Mouse (Mus musculus) midbrain, embryonic 11.5 days (tissue): ENCODE data around the gene Pi4k2a. TPM values are rescaled to one million over a fixed set of nuclear protein-coding genes. Genes with fewer than 3 reads are reported as not detected.
"Not testable (repeated sequence)": the region's sequence is repeated elsewhere in the genome, so short reads cannot be mapped to it uniquely, and the experiment has no call there.

Source experiments
- ATAC-seq: fragments of 200-750 bp; cut with Nextera tagmentation; 2 replicates; pipeline ENCODE4 v1.8.0; 2017; ENCODE audit warnings: moderate TSS enrichment, moderate library complexity; ENCODE audit not compliant: low FRiP score
- DNase-seq: peaks from one replicate; pipeline ENCODE4 v3.0.0; 2015; ENCODE audit warnings: low spot score; ENCODE audit errors: missing footprints
- H3K27ac ChIP-seq: fragments of 300-500 bp; sonication (generic); 2 replicates; pipeline ENCODE4 v1.5.1; 2014; ENCODE audit warnings: low read depth, low read length
- H3K27me3 ChIP-seq: fragments of 300-500 bp; sonication (generic); 2 replicates; pipeline ENCODE4 v1.6.1; 2014; ENCODE audit warnings: mild to moderate bottlenecking, low read length, moderate library complexity, mixed read lengths; ENCODE audit not compliant: control insufficient read depth, insufficient read depth
- H3K36me3 ChIP-seq: fragments of 300-500 bp; sonication (generic); 2 replicates; pipeline ENCODE4 v1.6.1; 2014; ENCODE audit warnings: mild to moderate bottlenecking, low read length, moderate library complexity, mixed read lengths; ENCODE audit not compliant: control insufficient read depth, insufficient read depth
- H3K4me1 ChIP-seq: fragments of 300-500 bp; sonication (generic); 2 replicates; pipeline ENCODE4 v1.6.1; 2014; ENCODE audit warnings: low read length; ENCODE audit not compliant: control insufficient read depth, insufficient read depth
- H3K4me2 ChIP-seq: fragments of 300-500 bp; sonication (generic); 2 replicates; pipeline ENCODE4 v1.6.1; 2014; ENCODE audit warnings: mild to moderate bottlenecking, moderate library complexity
- H3K4me3 ChIP-seq: fragments of 300-500 bp; sonication (generic); 2 replicates; pipeline ENCODE4 v1.5.1; 2014; ENCODE audit warnings: low read depth, low read length
- H3K9ac ChIP-seq: fragments of 300-500 bp; sonication (generic); 2 replicates; pipeline ENCODE4 v1.6.1; 2014; ENCODE audit warnings: low read length
- H3K9me3 ChIP-seq: fragments of 300-500 bp; sonication (generic); 2 replicates; pipeline ENCODE4 v1.6.1; 2016; ENCODE audit warnings: low read length; ENCODE audit not compliant: control insufficient read depth
- WGBS: fragments of 180-500 bp; shearing (Covaris S2); extraction: QIAGEN DNeasy Blood & Tissue Kit; methylation state at CpG from one replicate; pipeline ENCODE4 v1.1.7; 2014; 5-methylcytosine and 5-hydroxymethylcytosine counted together
- polyA plus RNA-seq: library from polyadenylated mRNA; unstranded; fragments of >200 nt; fragmentation: Nextera tagmentation; extraction: Ambion mirVana; gene quantifications from 2 replicates; pipeline ENCODE4 v1.2.1, GENCODE M21; 2014

The Pi4k2a gene
- polyA plus RNA-seq, 1 experiment from 2014 or later = 22.1 TPM

- Histone ChIP-seq H3K27ac (no peak overlapping the region), H3K4me3 (no peak overlapping the region), H3K4me2 (no peak overlapping the region), H3K4me1 (no peaks in the 10 kb centered on the region), H3K36me3 (peaks cover 8% of the 10 kb centered on the region; the same call in 1 of the 2 replicates), H3K27me3 (no peaks in the 10 kb centered on the region), H3K9me3 (no peaks in the 10 kb centered on the region), H3K9ac (no peak overlapping the region)
- no peak for ATAC-seq
- peak; percentile 60 for DNase-seq
- WGBS = 89% methylated on average over 16 of the region's 16 CpGs
These were observed 14.3 kb upstream of the Pi4k2a start for GRCm38 (mm10) chr19:42075992-42076391.

- Histone ChIP-seq H3K27me3 (no peaks in the 10 kb centered on the region), H3K27ac (no peak overlapping the region), H3K4me2 (no peak overlapping the region), H3K36me3 (peaks cover 8% of the 10 kb centered on the region; the same call in 1 of the 2 replicates), H3K9ac (no peak overlapping the region), H3K4me3 (no peak overlapping the region), H3K4me1 (no peaks in the 10 kb centered on the region), H3K9me3 (no peaks in the 10 kb centered on the region)
- no peak for DNase-seq
- 94% methylated on average over 8 of the region's 8 CpGs for WGBS
- no peak for ATAC-seq
These were observed 11.7 kb upstream of the Pi4k2a start for GRCm38 (mm10) chr19:42078566-42078965.

- DNase-seq = no peak
- peaks cover 8% of the 10 kb centered on the region; the same call in 1 of the 2 replicates for H3K36me3 ChIP-seq
- no peaks in the 10 kb centered on the region for H3K27me3 ChIP-seq
- no peak overlapping the region for H3K4me2 ChIP-seq
- H3K9me3 ChIP-seq = no peaks in the 10 kb centered on the region
- no peak overlapping the region for H3K4me3 ChIP-seq
- WGBS = 94% methylated on average over 12 of the region's 12 CpGs
- no peak overlapping the region for H3K9ac ChIP-seq
- no peaks in the 10 kb centered on the region for H3K4me1 ChIP-seq
- ATAC-seq = no peak
- H3K27ac ChIP-seq = no peak overlapping the region
These were observed 11.3 kb upstream of the Pi4k2a start for GRCm38 (mm10) chr19:42079006-42079405.

GRCm38 (mm10) chr19:42079950-42080349, 10.3 kb upstream of the Pi4k2a start:
- no peak for ATAC-seq
- H3K36me3 ChIP-seq = peaks cover 8% of the 10 kb centered on the region; the same call in 1 of the 2 replicates
- no peaks in the 10 kb centered on the region for H3K4me1 ChIP-seq

GRCm38 (mm10) chr19:42080469-42080868, 9.8 kb upstream of the Pi4k2a start:
- no peak overlapping the region for H3K9ac ChIP-seq
- no peaks in the 10 kb centered on the region for H3K27me3 ChIP-seq
- no peak overlapping the region for H3K4me2 ChIP-seq
- ATAC-seq = no peak
- H3K4me1 ChIP-seq = peaks cover 1% of the 10 kb centered on the region; the same call in 1 of the 2 replicates
- no peaks in the 10 kb centered on the region for H3K9me3 ChIP-seq
- peaks cover 6% of the 10 kb centered on the region; the same call in 1 of the 2 replicates for H3K36me3 ChIP-seq
- 80% methylated on average over 11 of the region's 11 CpGs for WGBS
- no peak overlapping the region for H3K27ac ChIP-seq
- DNase-seq = no peak
- no peak overlapping the region for H3K4me3 ChIP-seq

More at GRCm38 (mm10) chr19:42079950-42080349, 10.3 kb upstream of the Pi4k2a start:
- no peak for DNase-seq
- Histone ChIP-seq H3K9ac (no peak overlapping the region), H3K27ac (no peak overlapping the region), H3K4me3 (no peak overlapping the region), H3K4me2 (no peak overlapping the region), H3K9me3 (no peaks in the 10 kb centered on the region), H3K27me3 (no peaks in the 10 kb centered on the region)
- 76% methylated on average over 5 of the region's 5 CpGs for WGBS

- H3K4me1 ChIP-seq, H3K4me2 ChIP-seq, H3K4me3 ChIP-seq, ATAC-seq, H3K36me3 ChIP-seq, H3K9me3 ChIP-seq, H3K27ac ChIP-seq, H3K27me3 ChIP-seq, H3K9ac ChIP-seq, DNase-seq: not testable (repeated sequence)
- WGBS = 92% methylated on average over 5 of the region's 5 CpGs
These were observed 8.7 kb upstream of the Pi4k2a start for GRCm38 (mm10) chr19:42081613-42082012.

GRCm38 (mm10) chr19:42085690-42086089, 4.6 kb upstream of the Pi4k2a start:
- Histone ChIP-seq H3K4me2 (peak overlapping the region; percentile 90), H3K4me3 (peak overlapping the region; percentile 74), H3K36me3 (no peaks in the 10 kb centered on the region), H3K27me3 (no peaks in the 10 kb centered on the region), H3K27ac (peak overlapping the region; percentile 45; the same call in 1 of the 2 replicates), H3K9me3 (no peaks in the 10 kb centered on the region), H3K9ac (peak overlapping the region; percentile 85), H3K4me1 (peaks cover 7% of the 10 kb centered on the region; the same call in 1 of the 2 replicates)
- 5% methylated on average over 10 of the region's 10 CpGs for WGBS
- peak; percentile 86 for DNase-seq
- no peak for ATAC-seq

GRCm38 (mm10) chr19:42086166-42086565, 4.1 kb upstream of the Pi4k2a start, which contains the start of gene Morn4:
Gene Morn4, minus strand, starts transcription at chr19:42086357.
- ATAC-seq = peak; percentile 89
- DNase-seq = peak; percentile 99
- peak within 1 kb of the TSS; percentile 74 for H3K4me3 ChIP-seq
- peak within 1 kb of the TSS; percentile 85 for H3K9ac ChIP-seq
- H3K4me1 ChIP-seq = peaks cover 8% of the 10 kb centered on the region; the same call in 1 of the 2 replicates
- no peaks in the 10 kb centered on the region for H3K9me3 ChIP-seq
- H3K4me2 ChIP-seq = peak within 1 kb of the TSS; percentile 90
- under 1% methylated on average over 21 of the region's 21 CpGs for WGBS
- no peaks in the 10 kb centered on the region for H3K36me3 ChIP-seq
- H3K27me3 ChIP-seq = no peaks in the 10 kb centered on the region
- H3K27ac ChIP-seq = peak within 1 kb of the TSS; percentile 45

- Histone ChIP-seq H3K4me3 (peak overlapping the region; percentile 94), H3K9ac (no peak overlapping the region), H3K4me2 (peak overlapping the region; percentile 64), H3K9me3 (no peaks in the 10 kb centered on the region), H3K36me3 (no peaks in the 10 kb centered on the region), H3K27me3 (no peaks in the 10 kb centered on the region), H3K4me1 (peaks cover 13% of the 10 kb centered on the region), H3K27ac (peak overlapping the region; percentile 1; the same call in 1 of the 2 replicates)
- peak; percentile 94 for DNase-seq
- no peak for ATAC-seq
- WGBS = 21% methylated on average over 14 of the region's 14 CpGs
These were observed 1.0 kb upstream of the Pi4k2a start for GRCm38 (mm10) chr19:42089103-42089747.
